Mouse (Mus musculus) ES-Bruce4 (cell line): ENCODE data around the gene Fads6. TPM values are rescaled to one million over a fixed set of nuclear protein-coding genes. Genes with fewer than 3 reads are reported as not detected.
A peak's percentile ranks its signal among the peaks of the same experiment; 100 is the strongest.

Experiments
- H3K27ac ChIP-seq: 2 replicates; pipeline ENCODE4 v1.5.1; 2012; ENCODE audit warnings: low read length, inconsistent platforms; ENCODE audit not compliant: insufficient read depth
- H3K27me3 ChIP-seq: 2 replicates; pipeline ENCODE4 v1.6.1; 2012; ENCODE audit warnings: mild to moderate bottlenecking, low read length, inconsistent platforms; ENCODE audit not compliant: control insufficient read depth, poor library complexity, insufficient read depth, severe bottlenecking
- H3K36me3 ChIP-seq: 2 replicates; pipeline ENCODE4 v1.6.1; 2012; ENCODE audit warnings: inconsistent platforms, mild to moderate bottlenecking, low read length, moderate library complexity; ENCODE audit not compliant: control insufficient read depth, poor library complexity, insufficient read depth, severe bottlenecking
- H3K4me1 ChIP-seq: one replicate; pipeline ENCODE4 v1.8.1; 2011; ENCODE audit warnings: low read length; ENCODE audit not compliant: control insufficient read depth, insufficient read depth
- H3K4me3 ChIP-seq: 2 replicates; pipeline ENCODE4 v1.5.1; 2011; ENCODE audit warnings: low read depth, mild to moderate bottlenecking, low read length
- H3K9ac ChIP-seq: 2 replicates; pipeline ENCODE4 v1.6.1; 2012; ENCODE audit warnings: low read depth, mild to moderate bottlenecking, inconsistent platforms; ENCODE audit not compliant: poor library complexity, severe bottlenecking
- H3K9me3 ChIP-seq: replicated peaks from 2 replicates; pipeline ENCODE4 v1.6.1; 2012; ENCODE audit warnings: mild to moderate bottlenecking, low read length, inconsistent platforms; ENCODE audit not compliant: control insufficient read depth, poor library complexity, insufficient read depth, severe bottlenecking
- CTCF ChIP-seq: IDR thresholded peaks from one replicate; pipeline ENCODE4 v1.8.1; 2011; ENCODE audit warnings: low read depth, low read length
- EP300 ChIP-seq: IDR thresholded peaks from 2 replicates; pipeline ENCODE4 v1.6.1; 2011; ENCODE audit warnings: low read depth, low read length; ENCODE audit not compliant: insufficient read depth
- POLR2A ChIP-seq: IDR thresholded peaks from one replicate; pipeline ENCODE4 v1.8.1; 2011; ENCODE audit warnings: low read length; ENCODE audit not compliant: insufficient read depth
- polyA plus RNA-seq: library from polyadenylated mRNA; stranded (reverse); fragments of >200 nt; gene quantifications from 2 replicates; pipeline ENCODE4 v1.2.4, GENCODE M21; 2011; ENCODE audit warnings: low read depth; ENCODE audit not compliant: missing spikeins, insufficient read depth, insufficient read length

Gene Fads6
- polyA plus RNA-seq, 1 experiment = 6.7 TPM

GRCm38 (mm10) chr11:115298160-115298559 lies 697 bp upstream of the Fads6 start:
- Histone ChIP-seq H3K9me3 (no peaks in the 10 kb centered on the region), H3K27ac (no peak overlapping the region), H3K4me1 (peaks cover 9% of the 10 kb centered on the region), H3K4me3 (peak overlapping the region; percentile 64; the same call in 1 of the 2 replicates), H3K27me3 (no peaks in the 10 kb centered on the region), H3K36me3 (no peaks in the 10 kb centered on the region), H3K9ac (no peak overlapping the region)
- no peak for TF ChIP-seq CTCF
- TF ChIP-seq POLR2A = no peak
- no peak for TF ChIP-seq EP300

- Histone ChIP-seq H3K27me3 (no peaks in the 10 kb centered on the region), H3K9ac (peak overlapping the region; percentile 51)
Measured at GRCm38 (mm10) chr11:115296471-115297210, 822 bp downstream of the Fads6 start.

DNA sequence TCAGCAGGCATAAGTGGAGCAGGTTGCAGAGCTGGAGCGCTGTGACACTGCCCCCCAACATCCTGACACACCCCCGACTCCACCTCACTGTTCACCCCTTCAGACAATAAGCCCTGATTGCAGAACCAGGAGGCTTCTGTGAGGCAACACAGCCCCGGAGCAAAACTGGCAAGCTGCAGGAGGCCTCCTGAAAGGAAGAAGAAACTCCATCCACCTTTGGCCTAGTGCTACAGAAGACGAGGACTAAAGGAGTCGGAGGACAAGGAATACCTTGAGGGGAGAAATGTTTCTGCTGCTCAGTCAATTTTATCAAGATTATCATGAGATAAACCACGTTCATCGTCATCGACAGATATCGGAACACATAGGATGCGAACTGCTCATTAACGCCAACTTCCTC lies 1.5 kb downstream of the Fads6 start:
- 0 out of 2 replicates have a peak, but pooled peaks have one; percentile 15 for TF ChIP-seq EP300
- no peak for TF ChIP-seq CTCF
- no peaks in the 10 kb centered on the region for H3K27me3 ChIP-seq
- no peak overlapping the region for H3K27ac ChIP-seq
- H3K36me3 ChIP-seq = no peaks in the 10 kb centered on the region
- H3K9ac ChIP-seq = no peak overlapping the region
- H3K4me1 ChIP-seq = peaks cover 15% of the 10 kb centered on the region
- H3K4me3 ChIP-seq = no peak overlapping the region
- no peaks in the 10 kb centered on the region for H3K9me3 ChIP-seq

More at GRCm38 (mm10) chr11:115296471-115297210, 822 bp downstream of the Fads6 start:
- no peak overlapping the region for H3K27ac ChIP-seq
- peaks cover 12% of the 10 kb centered on the region for H3K4me1 ChIP-seq
- no peaks in the 10 kb centered on the region for H3K9me3 ChIP-seq
- TF ChIP-seq CTCF = no peak
- TF ChIP-seq EP300 = no peak
- no peak for TF ChIP-seq POLR2A
- H3K4me3 ChIP-seq = peak overlapping the region; percentile 64
- no peaks in the 10 kb centered on the region for H3K36me3 ChIP-seq

DNA sequence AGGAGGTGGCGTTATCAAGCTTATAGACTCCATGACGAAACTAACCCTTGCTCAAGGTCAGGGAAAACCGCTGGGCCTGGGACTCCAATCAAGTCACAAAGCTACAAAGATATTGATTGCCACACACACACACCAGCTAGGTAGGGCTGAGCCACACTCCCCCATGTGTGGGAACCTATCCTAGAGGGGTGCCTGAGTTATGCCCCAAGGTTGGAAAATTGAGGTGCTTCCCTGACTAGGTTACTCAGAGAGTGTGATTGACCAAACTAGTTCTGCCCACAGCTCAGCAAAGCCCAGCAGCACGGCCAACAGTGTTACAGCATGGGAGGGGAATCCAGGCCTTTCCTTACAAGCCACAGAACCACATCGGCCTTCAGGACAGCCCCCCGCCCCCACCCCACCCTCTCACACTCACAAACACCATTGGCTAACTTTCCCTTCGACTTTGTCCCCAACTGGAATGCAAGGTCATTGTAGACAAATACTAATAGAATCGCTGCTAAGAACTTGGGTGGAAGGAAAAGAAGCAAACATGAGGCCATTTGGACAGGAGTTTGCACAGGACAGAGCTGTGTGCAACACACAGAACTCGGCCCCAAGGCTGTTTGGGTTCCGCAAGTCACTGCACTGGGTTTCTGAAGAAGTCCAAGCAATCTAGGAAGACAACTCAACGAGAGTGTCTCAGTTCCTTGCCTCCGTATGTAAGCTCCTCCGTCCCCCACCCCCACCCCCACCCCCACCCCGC lies 4.7 kb downstream of the Fads6 start:
- H3K36me3 ChIP-seq = no peaks in the 10 kb centered on the region
- H3K27me3 ChIP-seq = no peaks in the 10 kb centered on the region
- TF ChIP-seq CTCF = no peak
- TF ChIP-seq POLR2A = no peak
- TF ChIP-seq EP300 = peak; percentile 36; the same call in 1 of the 2 replicates
- H3K4me1 ChIP-seq = peaks cover 15% of the 10 kb centered on the region
- peak overlapping the region; percentile 16 for H3K9ac ChIP-seq
- peak overlapping the region; percentile 41; the same call in 1 of the 2 replicates for H3K4me3 ChIP-seq
- H3K9me3 ChIP-seq = no peaks in the 10 kb centered on the region
- peak overlapping the region; percentile 91 for H3K27ac ChIP-seq

DNA sequence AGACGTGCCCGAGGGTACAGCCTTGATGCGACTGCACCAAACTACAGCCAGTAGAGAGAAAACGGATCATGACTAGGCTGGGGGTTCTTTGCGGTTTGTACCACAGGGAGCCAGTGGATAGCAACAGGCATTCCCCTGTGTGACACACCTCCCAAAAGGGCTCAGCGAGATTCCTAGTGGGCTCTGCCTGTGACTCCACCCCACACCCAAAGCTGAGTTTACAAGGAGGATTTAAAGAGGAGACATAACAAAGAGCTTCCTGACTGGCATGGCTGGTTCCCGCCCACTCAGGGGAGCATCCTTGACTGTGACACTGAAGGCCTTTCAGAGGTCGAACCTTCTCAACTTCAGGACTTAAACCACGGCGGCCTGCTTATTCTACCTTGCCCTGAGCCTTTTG lies 6.0 kb downstream of the Fads6 start:
- Histone ChIP-seq H3K4me3 (no peak overlapping the region), H3K9ac (no peak overlapping the region), H3K27ac (no peak overlapping the region), H3K27me3 (no peaks in the 10 kb centered on the region), H3K9me3 (no peaks in the 10 kb centered on the region), H3K36me3 (no peaks in the 10 kb centered on the region), H3K4me1 (peaks cover 15% of the 10 kb centered on the region)
- no peak for TF ChIP-seq POLR2A
- no peak for TF ChIP-seq CTCF
- no peak for TF ChIP-seq EP300

- H3K27me3 ChIP-seq = no peaks in the 10 kb centered on the region
- no peak overlapping the region for H3K4me3 ChIP-seq
- H3K36me3 ChIP-seq = no peaks in the 10 kb centered on the region
- TF ChIP-seq CTCF (no peak), POLR2A (no peak)
- peaks cover 12% of the 10 kb centered on the region for H3K4me1 ChIP-seq
- H3K9me3 ChIP-seq = no peaks in the 10 kb centered on the region
- no peak overlapping the region for H3K9ac ChIP-seq
- H3K27ac ChIP-seq = no peak overlapping the region
Measured at GRCm38 (mm10) chr11:115290919-115291318, 6.5 kb downstream of the Fads6 start.
